Mouse (Mus musculus): Measurements from ENCODE around the gene 2210407C18Rik. TPM values are rescaled to one million over a fixed set of nuclear protein-coding genes. Genes with fewer than 3 reads are reported as not detected.

2210407C18Rik gene
- polyA plus RNA-seq, 1 experiment = not detected

DNA sequence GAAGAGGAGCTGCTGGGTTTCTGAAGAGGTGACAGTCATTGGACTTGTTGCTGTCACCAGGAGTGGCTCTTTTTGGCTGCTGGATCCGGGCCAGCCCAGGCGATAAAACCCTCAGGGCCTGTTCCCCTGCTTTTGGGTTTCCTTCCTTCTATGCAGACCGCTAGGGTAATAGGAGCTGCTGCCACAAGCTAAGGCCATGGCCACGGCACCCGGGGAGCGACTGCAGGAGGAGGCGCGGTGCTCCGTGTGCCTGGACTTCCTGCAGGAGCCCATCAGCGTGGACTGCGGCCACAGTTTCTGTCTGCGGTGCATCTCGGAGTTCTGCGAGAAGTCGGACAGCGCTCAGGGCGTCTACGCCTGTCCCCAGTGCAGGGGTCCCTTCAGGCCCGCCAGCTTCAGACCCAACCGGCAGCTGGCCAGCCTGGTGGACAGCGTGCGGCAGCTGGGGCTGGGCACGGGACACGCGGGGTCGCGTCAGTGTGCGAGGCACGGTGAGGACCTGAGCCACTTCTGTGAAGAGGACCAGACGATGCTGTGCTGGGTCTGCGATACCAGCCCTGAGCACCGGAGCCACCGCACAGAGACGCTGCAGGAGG is 24.5 kb upstream of the 2210407C18Rik start, which contains the start of gene Trim58:
Trim58 (plus strand) TSS at position 194 of the 596 bp plus-strand sequence.
- Histone ChIP-seq H3K79me3 (ENCODE audit: low read depth) (no peaks in the 10 kb centered on the region), H3K27me3 (ENCODE audit: control insufficient read depth, insufficient read depth, insufficient read length) (peaks cover 13% of the 10 kb centered on the region), H3K79me2 (ENCODE audit: control insufficient read depth, insufficient read depth) (no peaks in the 10 kb centered on the region), H3K36me3 (ENCODE audit: control insufficient read depth, insufficient read depth) (no peaks in the 10 kb centered on the region), H3K4me3 (ENCODE audit: insufficient read depth, poor library complexity, severe bottlenecking) (no peak within 1 kb of the TSS), H3ac (ENCODE audit: control insufficient read depth, insufficient read length, low read depth) (no peak within 1 kb of the TSS)
- no peak for TF ChIP-seq MYOG (IDR thresholded peaks at IDR 0.05; ENCODE audit: control insufficient read depth, extremely low read depth, insufficient read length)
- no peak for TF ChIP-seq MAX (IDR thresholded peaks at IDR 0.05)
- TF ChIP-seq MYOD1 (IDR thresholded peaks at IDR 0.05; ENCODE audit: control insufficient read depth, insufficient read length, low read depth) = no peak
- TF ChIP-seq CTCF (IDR thresholded peaks at IDR 0.05; ENCODE audit: control insufficient read depth, insufficient read depth, insufficient read length) = no peak
- TF ChIP-seq FOSL1 (IDR thresholded peaks at IDR 0.05; ENCODE audit: insufficient read depth, low read length, poor library complexity, severe bottlenecking) = no peak
- no peak for TF ChIP-seq CEBPB (IDR thresholded peaks at IDR 0.05; ENCODE audit: low read depth)
- TF ChIP-seq USF1 (IDR thresholded peaks at IDR 0.05; ENCODE audit: low read depth) = no peak

DNA sequence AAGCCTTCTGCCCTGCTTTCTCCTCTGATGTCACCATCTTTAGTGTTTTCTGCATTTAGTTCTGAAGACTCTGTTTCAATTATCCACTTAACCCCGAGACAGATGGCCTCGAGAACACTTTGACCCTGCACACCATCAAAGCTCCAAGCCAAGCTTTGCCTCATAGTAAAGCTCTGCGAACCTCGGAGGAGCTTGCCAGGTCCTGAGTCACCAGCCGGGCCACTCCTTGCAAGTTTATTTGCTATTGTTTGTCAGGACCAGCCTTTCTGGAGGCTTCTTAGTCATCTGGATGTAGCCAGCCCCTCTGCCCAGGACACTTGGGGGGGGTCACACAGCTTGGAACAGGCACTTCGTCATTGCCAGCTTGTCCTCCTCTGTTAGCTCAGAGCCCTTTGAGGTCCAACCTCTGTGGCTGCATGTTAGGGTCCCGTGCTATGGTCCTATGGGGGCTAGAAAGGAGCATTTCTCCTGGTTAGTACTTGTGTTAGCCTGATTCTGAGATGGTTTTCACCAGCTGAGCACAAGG is 22.4 kb upstream of the 2210407C18Rik start:
- no peaks in the 10 kb centered on the region for H3K79me2 ChIP-seq (ENCODE audit: control insufficient read depth, insufficient read depth)

DNA sequence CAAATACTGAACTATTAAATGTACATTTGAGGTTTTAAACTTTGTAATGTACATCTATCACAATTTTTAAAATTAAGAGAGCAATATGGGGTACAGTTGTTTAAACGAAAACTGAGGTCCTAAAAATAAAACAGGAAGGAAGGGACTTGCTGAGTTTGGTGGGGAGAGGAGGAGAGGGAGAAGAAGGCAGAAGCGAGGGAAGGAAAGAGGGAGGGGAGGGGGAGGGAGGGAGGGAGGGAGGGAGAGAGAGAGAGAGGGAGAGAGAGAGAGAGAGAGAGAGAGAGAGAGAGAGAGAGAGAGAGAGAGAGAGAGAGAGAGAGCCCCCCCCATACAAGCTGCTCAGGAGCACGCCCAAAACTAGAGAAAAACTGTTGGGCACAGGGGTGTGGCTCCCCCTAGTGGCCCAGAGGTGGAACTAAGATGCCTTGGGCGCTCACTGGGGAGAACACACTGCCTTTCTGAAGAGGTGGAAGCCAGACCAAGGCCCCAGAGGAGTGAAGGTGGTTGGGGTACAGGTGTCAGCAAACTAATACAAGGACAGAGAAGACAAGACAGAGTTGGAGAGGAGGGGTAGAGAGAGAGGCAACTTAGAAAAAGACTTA is 20.6 kb upstream of the 2210407C18Rik start:
- Histone ChIP-seq H3ac (ENCODE audit: control insufficient read depth, insufficient read length, low read depth) (no peak overlapping the region), H3K4me3 (ENCODE audit: insufficient read depth, poor library complexity, severe bottlenecking) (no peak overlapping the region), H3K36me3 (ENCODE audit: control insufficient read depth, insufficient read depth) (no peaks in the 10 kb centered on the region), H3K79me3 (ENCODE audit: low read depth) (no peaks in the 10 kb centered on the region), H3K27me3 (ENCODE audit: control insufficient read depth, insufficient read depth, insufficient read length) (peaks cover 7% of the 10 kb centered on the region), H3K79me2 (ENCODE audit: control insufficient read depth, insufficient read depth) (no peaks in the 10 kb centered on the region)
- TF ChIP-seq MYOD1 (IDR thresholded peaks at IDR 0.05; ENCODE audit: control insufficient read depth, insufficient read length, low read depth) = no peak
- TF ChIP-seq FOSL1 (IDR thresholded peaks at IDR 0.05; ENCODE audit: insufficient read depth, low read length, poor library complexity, severe bottlenecking) = no peak
- no peak for TF ChIP-seq CTCF (IDR thresholded peaks at IDR 0.05; ENCODE audit: control insufficient read depth, insufficient read depth, insufficient read length)
- no peak for TF ChIP-seq USF1 (IDR thresholded peaks at IDR 0.05; ENCODE audit: low read depth)
- no peak for TF ChIP-seq MYOG (IDR thresholded peaks at IDR 0.05; ENCODE audit: control insufficient read depth, extremely low read depth, insufficient read length)
- TF ChIP-seq CEBPB (IDR thresholded peaks at IDR 0.05; ENCODE audit: low read depth) = no peak
- no peak for TF ChIP-seq MAX (IDR thresholded peaks at IDR 0.05)

More for the DNA sequence above, 22.4 kb upstream of the 2210407C18Rik start:
- Histone ChIP-seq H3K36me3 (ENCODE audit: control insufficient read depth, insufficient read depth) (no peaks in the 10 kb centered on the region), H3ac (ENCODE audit: control insufficient read depth, insufficient read length, low read depth) (no peak overlapping the region), H3K4me3 (ENCODE audit: insufficient read depth, poor library complexity, severe bottlenecking) (no peak overlapping the region), H3K79me3 (ENCODE audit: low read depth) (no peaks in the 10 kb centered on the region), H3K27me3 (ENCODE audit: control insufficient read depth, insufficient read depth, insufficient read length) (peaks cover 13% of the 10 kb centered on the region)
- TF ChIP-seq CTCF (IDR thresholded peaks at IDR 0.05; ENCODE audit: control insufficient read depth, insufficient read depth, insufficient read length) = no peak
- no peak for TF ChIP-seq MYOD1 (IDR thresholded peaks at IDR 0.05; ENCODE audit: control insufficient read depth, insufficient read length, low read depth)
- TF ChIP-seq USF1 (IDR thresholded peaks at IDR 0.05; ENCODE audit: low read depth) = no peak
- no peak for TF ChIP-seq MAX (IDR thresholded peaks at IDR 0.05)
- no peak for TF ChIP-seq CEBPB (IDR thresholded peaks at IDR 0.05; ENCODE audit: low read depth)
- TF ChIP-seq FOSL1 (IDR thresholded peaks at IDR 0.05; ENCODE audit: insufficient read depth, low read length, poor library complexity, severe bottlenecking) = no peak
- TF ChIP-seq MYOG (IDR thresholded peaks at IDR 0.05; ENCODE audit: control insufficient read depth, extremely low read depth, insufficient read length) = no peak

DNA sequence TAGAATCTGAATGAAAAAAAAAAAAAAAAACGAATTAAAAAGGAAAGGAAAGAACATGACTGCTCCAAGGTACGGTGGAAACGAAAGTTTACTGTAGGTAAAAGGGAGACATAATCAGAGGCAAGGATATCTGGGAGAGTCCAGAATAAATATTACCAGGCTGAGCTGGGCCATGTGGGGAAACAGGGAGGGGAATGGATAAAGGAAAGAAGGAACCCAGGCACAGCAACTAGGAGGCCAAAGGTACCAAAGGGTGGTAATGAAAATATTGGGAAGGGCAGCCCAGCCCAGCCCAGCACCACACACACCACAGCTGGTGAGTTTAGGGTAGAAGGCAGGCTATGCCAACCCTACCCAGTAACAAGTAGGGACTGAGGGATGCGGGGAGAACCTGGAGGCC is 19.0 kb upstream of the 2210407C18Rik start:
- Histone ChIP-seq H3K79me3 (ENCODE audit: low read depth) (no peaks in the 10 kb centered on the region), H3K36me3 (ENCODE audit: control insufficient read depth, insufficient read depth) (no peaks in the 10 kb centered on the region), H3K4me3 (ENCODE audit: insufficient read depth, poor library complexity, severe bottlenecking) (no peak overlapping the region), H3ac (ENCODE audit: control insufficient read depth, insufficient read length, low read depth) (no peak overlapping the region), H3K27me3 (ENCODE audit: control insufficient read depth, insufficient read depth, insufficient read length) (no peaks in the 10 kb centered on the region), H3K79me2 (ENCODE audit: control insufficient read depth, insufficient read depth) (no peaks in the 10 kb centered on the region)
- TF ChIP-seq MYOG (IDR thresholded peaks at IDR 0.05; ENCODE audit: control insufficient read depth, extremely low read depth, insufficient read length) = no peak
- no peak for TF ChIP-seq MAX (IDR thresholded peaks at IDR 0.05)
- TF ChIP-seq MYOD1 (IDR thresholded peaks at IDR 0.05; ENCODE audit: control insufficient read depth, insufficient read length, low read depth) = no peak
- no peak for TF ChIP-seq USF1 (IDR thresholded peaks at IDR 0.05; ENCODE audit: low read depth)
- TF ChIP-seq CEBPB (IDR thresholded peaks at IDR 0.05; ENCODE audit: low read depth) = no peak
- TF ChIP-seq FOSL1 (IDR thresholded peaks at IDR 0.05; ENCODE audit: insufficient read depth, low read length, poor library complexity, severe bottlenecking) = no peak
- no peak for TF ChIP-seq CTCF (IDR thresholded peaks at IDR 0.05; ENCODE audit: control insufficient read depth, insufficient read depth, insufficient read length)

DNA sequence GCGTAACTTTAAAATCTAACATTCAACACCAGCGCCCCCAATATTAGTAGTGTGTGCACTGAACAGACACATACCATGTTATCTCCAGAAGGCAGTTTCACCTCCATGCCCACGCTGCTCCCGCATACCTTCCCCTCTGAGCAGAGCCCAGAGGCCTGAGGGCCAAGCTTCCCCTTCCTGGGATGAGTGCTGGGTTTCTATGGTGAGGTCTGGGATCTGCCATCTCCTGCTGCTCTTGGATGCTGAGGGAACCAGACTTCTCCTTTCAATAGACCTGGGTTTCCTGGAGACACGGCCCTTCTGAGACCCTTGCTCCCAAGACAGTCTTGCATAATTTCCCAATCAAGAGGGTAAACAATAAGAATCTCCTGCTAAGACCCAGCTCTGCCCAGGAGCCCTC is 14.5 kb upstream of the 2210407C18Rik start, which contains the start of gene Olfr323:
Olfr323 (minus strand) TSS at position 101 of the 400 bp plus-strand sequence.
- Histone ChIP-seq H3K27me3 (ENCODE audit: control insufficient read depth, insufficient read depth, insufficient read length) (no peaks in the 10 kb centered on the region), H3K36me3 (ENCODE audit: control insufficient read depth, insufficient read depth) (no peaks in the 10 kb centered on the region), H3ac (ENCODE audit: control insufficient read depth, insufficient read length, low read depth) (no peak within 1 kb of the TSS), H3K4me3 (ENCODE audit: insufficient read depth, poor library complexity, severe bottlenecking) (no peak within 1 kb of the TSS), H3K79me3 (ENCODE audit: low read depth) (no peaks in the 10 kb centered on the region), H3K79me2 (ENCODE audit: control insufficient read depth, insufficient read depth) (no peaks in the 10 kb centered on the region)
- no peak for TF ChIP-seq USF1 (IDR thresholded peaks at IDR 0.05; ENCODE audit: low read depth)
- TF ChIP-seq CTCF (IDR thresholded peaks at IDR 0.05; ENCODE audit: control insufficient read depth, insufficient read depth, insufficient read length) = no peak
- TF ChIP-seq MYOG (IDR thresholded peaks at IDR 0.05; ENCODE audit: control insufficient read depth, extremely low read depth, insufficient read length) = no peak
- TF ChIP-seq CEBPB (IDR thresholded peaks at IDR 0.05; ENCODE audit: low read depth) = no peak
- no peak for TF ChIP-seq FOSL1 (IDR thresholded peaks at IDR 0.05; ENCODE audit: insufficient read depth, low read length, poor library complexity, severe bottlenecking)
- no peak for TF ChIP-seq MYOD1 (IDR thresholded peaks at IDR 0.05; ENCODE audit: control insufficient read depth, insufficient read length, low read depth)
- TF ChIP-seq MAX (IDR thresholded peaks at IDR 0.05) = no peak

All from C2C12 (cell line).